Mouse (Mus musculus) bone marrow macrophage, adult 2 months (primary cell): ENCODE results near the gene Eid3. TPM values are rescaled to one million over a fixed set of nuclear protein-coding genes. Genes with fewer than 3 reads are reported as not detected.

Experiments
- H3K27ac ChIP-seq: 2 replicates; pipeline ENCODE4 v1.5.1; 2012; ENCODE audit warnings: low read depth, low read length; ENCODE audit not compliant: insufficient read depth
- H3K4me1 ChIP-seq: 2 replicates; pipeline ENCODE4 v1.6.1; 2012; ENCODE audit warnings: low read length; ENCODE audit not compliant: control insufficient read depth, insufficient read depth
- H3K4me3 ChIP-seq: 2 replicates; pipeline ENCODE4 v1.5.1; 2012; ENCODE audit warnings: mild to moderate bottlenecking, low read length, moderate library complexity; ENCODE audit not compliant: insufficient read depth
- CTCF ChIP-seq: IDR thresholded peaks from 2 replicates; pipeline ENCODE4 v1.5.1; 2012; ENCODE audit warnings: low read depth, mild to moderate bottlenecking, low read length, moderate library complexity
- POLR2A ChIP-seq: IDR thresholded peaks from 2 replicates; pipeline ENCODE4 v1.6.1; 2012; ENCODE audit warnings: mild to moderate bottlenecking, low read depth, low read length, borderline replicate concordance
- polyA plus RNA-seq: library from polyadenylated mRNA; stranded (reverse); fragments of >200 nt; gene quantifications from 2 replicates; pipeline ENCODE4 v1.2.4, GENCODE M21; 2012; ENCODE audit not compliant: missing spikeins, insufficient read depth, insufficient read length

The Eid3 gene
- polyA plus RNA-seq, 1 experiment: 3.5 TPM

- no peak overlapping the region for H3K27ac ChIP-seq
- TF ChIP-seq POLR2A (no peak), CTCF (no peak)
- peaks cover 2% of the 10 kb centered on the region; the same call in 1 of the 2 replicates for H3K4me1 ChIP-seq
- H3K4me3 ChIP-seq: no peak overlapping the region
These were observed 28.0 kb upstream of the Eid3 start for GRCm38 (mm10) chr10:82838390-82838789.

- TF ChIP-seq CTCF: no peak
- no peak for TF ChIP-seq POLR2A
- Histone ChIP-seq H3K27ac (no peak overlapping the region), H3K4me1 (peaks cover 5% of the 10 kb centered on the region), H3K4me3 (no peak overlapping the region)
These were observed 22.3 kb upstream of the Eid3 start for GRCm38 (mm10) chr10:82844090-82844489.

GRCm38 (mm10) chr10:82844731-82845130, 21.7 kb upstream of the Eid3 start:
- Histone ChIP-seq H3K4me3 (no peak overlapping the region), H3K4me1 (peaks cover 5% of the 10 kb centered on the region), H3K27ac (no peak overlapping the region)
- TF ChIP-seq CTCF (no peak), POLR2A (no peak)

GRCm38 (mm10) chr10:82847821-82848459, 18.5 kb upstream of the Eid3 start:
- Histone ChIP-seq H3K27ac (no peak overlapping the region), H3K4me3 (no peak overlapping the region), H3K4me1 (peaks cover 5% of the 10 kb centered on the region)
- TF ChIP-seq CTCF (no peak), POLR2A (no peak)

GRCm38 (mm10) chr10:82849686-82850353, 16.6 kb upstream of the Eid3 start:
- H3K27ac ChIP-seq: no peak overlapping the region
- no peak overlapping the region for H3K4me3 ChIP-seq
- TF ChIP-seq CTCF (no peak), POLR2A (no peak)
- H3K4me1 ChIP-seq: peaks cover 5% of the 10 kb centered on the region

- Histone ChIP-seq H3K4me1 (peaks cover 5% of the 10 kb centered on the region), H3K4me3 (no peak overlapping the region), H3K27ac (no peak overlapping the region)
- TF ChIP-seq POLR2A (no peak), CTCF (no peak)
These were observed 16.1 kb upstream of the Eid3 start for GRCm38 (mm10) chr10:82850354-82850752.

GRCm38 (mm10) chr10:82851751-82852150, 14.7 kb upstream of the Eid3 start:
- Histone ChIP-seq H3K4me3 (no peak overlapping the region), H3K27ac (no peak overlapping the region), H3K4me1 (no peaks in the 10 kb centered on the region; the same call in 1 of the 2 replicates)
- TF ChIP-seq CTCF (no peak), POLR2A (no peak)

GRCm38 (mm10) chr10:82858032-82858680, 8.3 kb upstream of the Eid3 start:
- TF ChIP-seq CTCF (no peak), POLR2A (no peak)
- peak overlapping the region; percentile 90 for H3K27ac ChIP-seq
- peak overlapping the region; percentile 65 for H3K4me3 ChIP-seq
- peaks cover 16% of the 10 kb centered on the region for H3K4me1 ChIP-seq

- Histone ChIP-seq H3K4me3 (peak overlapping the region; percentile 65), H3K4me1 (peaks cover 22% of the 10 kb centered on the region), H3K27ac (peak overlapping the region; percentile 90)
- TF ChIP-seq POLR2A: 0 out of 2 replicates have a peak, but pooled peaks have one; percentile 39
- no peak for TF ChIP-seq CTCF
These were observed 7.5 kb upstream of the Eid3 start for GRCm38 (mm10) chr10:82858691-82859532.

GRCm38 (mm10) chr10:82859533-82859915, 6.9 kb upstream of the Eid3 start:
- Histone ChIP-seq H3K27ac (peak overlapping the region; percentile 90), H3K4me3 (peak overlapping the region; percentile 65), H3K4me1 (peaks cover 26% of the 10 kb centered on the region)
- TF ChIP-seq POLR2A (no peak), CTCF (no peak)
